ENCODE assay signal across 20 mouse cellular contexts in genomic region chr19:55177143-55177542, GRCm38 (mm10). TPM values are rescaled to one million over a fixed set of nuclear protein-coding genes. Genes with fewer than 3 reads are reported as not detected.
DNase-seq lines count a peak whose midpoint lies in the region; TF ChIP-seq lines count a peak whose summit lies in the region.
"Had no signal": no experiment of that assay in that cellular context is flagged by ENCODE, and none has a peak within 500 bp of the region (broad histone marks: within the 10 kb centered on the region; RNA-seq: fewer than 3 reads in every experiment).

No protein-coding gene starts in this region.

- TF ChIP-seq CTCF in left cerebral cortex, adult 2 months (IDR thresholded peaks at IDR 0.05): no peak

- intact Hi-C loops in left cerebral cortex, adult 2 months (cut with DNase I): no loop called here

- peak overlapping the region; percentile 30; the same call in 1 of the 2 replicates for H3K27ac ChIP-seq in left cerebral cortex, adult 2 months
- H3K27ac ChIP-seq: embryonic facial prominence, embryonic 10.5 days; forebrain, embryonic 13.5 days; heart, adult 2 months; heart, embryonic 15.5 days; hindbrain, embryonic 10.5 days; hindbrain, embryonic 14.5 days had no signal

- H3K4me3 ChIP-seq in left cerebral cortex, adult 2 months: no peak overlapping the region
- H3K4me3 ChIP-seq: embryonic facial prominence, embryonic 10.5 days; forebrain, embryonic 13.5 days; heart, adult 2 months; heart, embryonic 15.5 days; hindbrain, embryonic 10.5 days had no signal

- DNase-seq in cerebellum, adult 9-10 months: peak; percentile 11
- DNase-seq in cerebellum, postnatal 10 days: no peak
- peak; percentile 12 for DNase-seq in layer of hippocampus, adult 11-12 months (ENCODE audit: low spot score)
- no peak for DNase-seq in layer of hippocampus, postnatal 25 days (ENCODE audit: extremely low spot score in 1 of 2, low spot score in 1 of 2)
- no peak for DNase-seq in left cerebral cortex, adult 2 months (ENCODE audit: extremely low spot score in 1 of 2, low spot score in 2 of 2)
- no peak for DNase-seq in left cerebral cortex, adult 18-20 months (ENCODE audit: low spot score in 2 of 2)
- peak; percentile 40 to 59 for DNase-seq in right cerebral cortex, postnatal 10 days (ENCODE audit: low spot score in 2 of 2)
- no peak for DNase-seq in right cerebral cortex, postnatal 4 days
- DNase-seq: adrenal gland, postnatal 10 days; forebrain, postnatal 0 days; gastrocnemius, postnatal 14 days; heart, adult 2 months; heart, postnatal 14 days had no signal

RNA-seq across cellular contexts. Expression of gene Tectb, which starts 3.4 kb away (rescaled TPM):
- total RNA-seq in layer of hippocampus, postnatal 25 days (2021): under 1 TPM in 1 of 2 experiments, not detected in 1; 0.25 TPM
- not detected for total RNA-seq in left cerebral cortex, adult 2 months (2021)
- total RNA-seq in left cerebral cortex, adult 18-20 months (2021): not detected
- total RNA-seq: forebrain, postnatal 0 days; gastrocnemius, adult 18-20 months; MEL had no signal

RNA-seq across cellular contexts. Expression of gene Gpam, which starts 50.1 kb away (rescaled TPM):
- 10 to 100 TPM; 55.6 to 58.4 TPM for total RNA-seq in layer of hippocampus, postnatal 25 days (2021)
- 10 to 100 TPM; 35.9 to 36.6 TPM for total RNA-seq in left cerebral cortex, adult 2 months (2021)
- 10 to 100 TPM; 39.3 to 41.4 TPM for total RNA-seq in left cerebral cortex, adult 18-20 months (2021)

Comparison
In these comparisons a context has a peak if more than half of its experiments do, and no peak if none do; other contexts are left out.
1. DNase-seq: peak in cerebellum, adult 9-10 months (single experiment), layer of hippocampus, adult 11-12 months (single experiment) and right cerebral cortex, postnatal 10 days (2 of 2); none in cerebellum, postnatal 10 days (0 of 2), layer of hippocampus, postnatal 25 days (0 of 2), left cerebral cortex, adult 2 months (0 of 2), left cerebral cortex, adult 18-20 months (0 of 2) and right cerebral cortex, postnatal 4 days (single experiment).